Mouse (Mus musculus) liver, postnatal 0 days (tissue): ENCODE measurements around the gene Asic3.

Experiments used
- CTCF ChIP-seq: sonication (generic); IDR thresholded peaks from 2 replicates; pipeline ENCODE4 v1.5.1; 2016; ENCODE audit warnings: antibody characterized with exemption, low read depth
- EP300 ChIP-seq: IDR thresholded peaks from 2 replicates; pipeline ENCODE4 v1.6.1; 2016; ENCODE audit warnings: antibody characterized with exemption, low read depth, mild to moderate bottlenecking

- TF ChIP-seq CTCF (no peak), EP300 (no peak)
Observed at GRCm38 (mm10) chr5:24433993-24434392, 20.8 kb downstream of the Asic3 start.
